Mouse (Mus musculus) left cerebral cortex, adult 18-20 months (tissue): ENCODE results near the gene Gm26965. TPM values are rescaled to one million over a fixed set of nuclear protein-coding genes. Genes with fewer than 3 reads are reported as not detected.
"Not testable (repeated sequence)": the region's sequence is repeated elsewhere in the genome, so short reads cannot be mapped to it uniquely, and the experiment has no call there.

Experiments used
- DNase-seq, 2 experiments: peaks; one replicate each; pipeline ENCODE4 v3.0.0; 2021 to 2022; ENCODE audit warnings: low spot score in 2 of 2, mixed read lengths in 1 of 2
- long read RNA-seq, 2 experiments: library from polyadenylated mRNA; stranded (forward); transcript quantifications; one replicate each; pipeline ENCODE4 v2.0.0; 2021
- total RNA-seq, 2 experiments: library from RNA; stranded (reverse); gene quantifications; 2 replicates each; pipeline ENCODE4 v1.2.3; 2021

Gene Gm26965
- total RNA-seq: 1 to 10 TPM in 1 of 2 experiments, not detected in 1; 1.6 TPM
- long read RNA-seq, experiment 1: 0 reads
- long read RNA-seq, experiment 2, partial matches to known transcripts: 1 of 2 reads
- long read RNA-seq, experiment 2, other reads (novel, unspliced or antisense): 1 of 2 reads

GRCm38 (mm10) chr13:67525753-67526410 lies at the start of gene Gm26965, which contains the start of gene Zfp87:
TSS of gene Gm26965 (minus strand) at chr13:67526151.
TSS of gene Zfp87 (minus strand) at chr13:67526177.
- DNase-seq: peak; percentile 94 to 95

- no peak for DNase-seq
Measured at GRCm38 (mm10) chr13:67572591-67573189, 46.7 kb upstream of the Gm26965 start.

DNA sequence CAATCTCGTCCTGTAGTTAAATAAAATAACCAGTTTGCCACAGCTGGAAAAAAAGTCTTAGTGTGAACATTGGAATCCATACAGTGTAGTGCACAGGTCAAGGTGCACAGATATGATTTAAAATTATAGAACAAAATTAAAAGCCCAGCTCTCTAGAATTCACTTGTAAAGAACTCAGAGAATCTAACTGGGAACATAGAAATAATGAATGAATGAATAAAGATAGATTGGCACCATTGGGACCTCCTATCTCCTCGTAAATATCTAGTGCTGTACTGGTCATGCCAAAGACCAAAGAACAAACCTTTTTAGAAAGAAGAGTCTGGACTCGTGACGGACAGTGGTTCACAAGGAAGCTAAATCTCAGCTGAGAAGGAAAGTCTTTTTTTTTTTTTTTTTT lies 27.8 kb upstream of the Gm26965 start, which contains the start of gene Zfp748:
Gene Zfp748 (minus strand): TSS at position 101 of the 400 bp plus-strand sequence.
- DNase-seq: no peak

DNA sequence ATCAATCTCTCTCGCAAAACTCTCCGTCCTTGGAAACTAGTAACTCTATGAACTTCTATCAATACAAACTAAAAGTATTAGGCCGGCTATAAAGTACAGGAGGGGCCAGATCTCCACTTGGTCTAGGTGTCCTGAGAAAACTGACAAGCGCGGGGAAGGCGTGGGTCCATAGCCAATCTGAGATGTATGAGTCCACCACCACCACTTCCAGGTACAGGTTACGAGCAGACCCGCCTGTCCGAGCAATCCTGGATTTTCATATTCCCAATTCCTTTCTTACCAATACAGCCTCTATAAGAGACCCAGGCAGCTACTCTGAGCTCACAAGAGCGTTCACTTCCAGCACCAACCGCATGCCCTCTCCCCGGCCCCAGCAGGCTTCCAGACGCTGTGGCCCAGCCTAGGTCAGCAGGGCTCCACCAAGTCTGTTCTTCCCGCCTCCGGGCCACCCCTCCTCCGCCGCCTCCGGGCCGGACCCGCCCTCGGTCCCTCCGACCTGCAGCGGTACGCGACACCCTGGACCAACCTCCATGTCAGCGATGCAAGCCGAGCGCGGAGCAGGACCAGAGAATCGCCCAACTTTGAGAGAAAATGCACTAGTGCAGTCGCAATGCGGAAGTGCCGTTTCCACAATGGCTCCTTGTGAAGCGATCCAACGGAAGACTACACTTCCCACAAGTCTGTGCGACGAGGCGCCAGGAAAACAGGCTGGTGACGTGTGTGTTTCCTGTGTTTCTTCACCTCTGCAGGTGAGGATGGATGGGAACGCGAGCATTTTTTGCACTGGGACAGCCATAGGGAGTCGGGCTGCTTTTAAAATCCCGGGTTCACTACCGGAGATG lies 26.8 kb upstream of the Gm26965 start:
- DNase-seq: peak; percentile 88 to 93

DNA sequence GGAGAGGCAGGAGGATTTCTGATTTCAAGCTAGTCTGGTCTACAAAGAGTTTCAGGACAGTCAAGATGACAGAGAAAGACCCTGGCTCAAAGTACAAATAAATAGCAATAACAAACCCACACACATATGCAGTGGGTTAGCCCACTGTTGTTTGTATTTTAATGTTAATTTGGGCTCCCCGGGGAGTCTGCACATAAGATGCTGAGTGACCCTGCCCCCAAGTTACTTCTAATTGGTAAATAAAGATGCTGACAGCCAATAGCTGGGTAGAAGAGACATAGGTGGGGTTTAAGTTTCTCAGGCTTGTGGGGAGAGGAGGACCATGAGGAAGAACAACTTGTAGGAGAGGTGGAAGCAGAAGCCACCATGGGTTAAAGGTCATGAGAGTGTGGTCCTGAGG lies 20.0 kb upstream of the Gm26965 start:
- no peak for DNase-seq

GRCm38 (mm10) chr13:67527049-67527730 lies 1.2 kb upstream of the Gm26965 start:
- DNase-seq: no peak

- DNase-seq: no peak
Measured at GRCm38 (mm10) chr13:67500908-67501307, 25.0 kb downstream of the Gm26965 start.

DNA sequence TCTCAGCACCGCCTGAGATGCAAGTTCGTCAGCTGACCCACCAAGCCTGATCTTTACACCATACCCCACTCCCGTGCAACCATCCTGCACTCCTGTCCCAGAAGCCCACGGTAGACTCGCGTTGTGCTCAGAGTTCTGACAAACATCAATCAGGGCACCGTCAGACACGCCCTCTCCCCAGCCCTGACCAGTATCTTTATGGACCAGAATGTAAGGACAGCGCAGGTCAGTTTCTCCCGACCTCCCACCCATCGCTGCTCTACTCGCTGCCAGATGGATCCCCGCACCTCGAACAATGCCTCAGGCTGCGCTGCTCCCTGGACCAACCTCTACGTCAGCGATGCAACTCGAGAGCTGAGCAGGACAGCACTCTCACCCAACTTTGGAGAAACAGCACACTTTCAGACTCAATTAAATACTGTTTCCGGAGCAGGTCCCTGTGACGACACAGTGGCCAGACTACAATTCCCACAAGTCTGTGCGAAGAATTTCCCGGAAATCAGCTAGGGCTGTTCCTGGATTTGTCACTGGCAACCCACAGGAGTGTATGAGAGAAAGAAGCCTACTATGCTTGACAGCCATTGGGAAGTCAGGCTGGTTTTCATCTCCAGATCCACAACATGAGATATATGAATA lies 25.7 kb downstream of the Gm26965 start, which contains the start of gene Zfp58:
Gene Zfp58 (minus strand): TSS at position 472 of the 636 bp plus-strand sequence.
- peak; percentile 88 to 89 for DNase-seq

GRCm38 (mm10) chr13:67495631-67496030 lies 30.3 kb downstream of the Gm26965 start:
- DNase-seq: no peak

- no peak for DNase-seq
Measured at GRCm38 (mm10) chr13:67484424-67484811, 41.5 kb downstream of the Gm26965 start.

DNA sequence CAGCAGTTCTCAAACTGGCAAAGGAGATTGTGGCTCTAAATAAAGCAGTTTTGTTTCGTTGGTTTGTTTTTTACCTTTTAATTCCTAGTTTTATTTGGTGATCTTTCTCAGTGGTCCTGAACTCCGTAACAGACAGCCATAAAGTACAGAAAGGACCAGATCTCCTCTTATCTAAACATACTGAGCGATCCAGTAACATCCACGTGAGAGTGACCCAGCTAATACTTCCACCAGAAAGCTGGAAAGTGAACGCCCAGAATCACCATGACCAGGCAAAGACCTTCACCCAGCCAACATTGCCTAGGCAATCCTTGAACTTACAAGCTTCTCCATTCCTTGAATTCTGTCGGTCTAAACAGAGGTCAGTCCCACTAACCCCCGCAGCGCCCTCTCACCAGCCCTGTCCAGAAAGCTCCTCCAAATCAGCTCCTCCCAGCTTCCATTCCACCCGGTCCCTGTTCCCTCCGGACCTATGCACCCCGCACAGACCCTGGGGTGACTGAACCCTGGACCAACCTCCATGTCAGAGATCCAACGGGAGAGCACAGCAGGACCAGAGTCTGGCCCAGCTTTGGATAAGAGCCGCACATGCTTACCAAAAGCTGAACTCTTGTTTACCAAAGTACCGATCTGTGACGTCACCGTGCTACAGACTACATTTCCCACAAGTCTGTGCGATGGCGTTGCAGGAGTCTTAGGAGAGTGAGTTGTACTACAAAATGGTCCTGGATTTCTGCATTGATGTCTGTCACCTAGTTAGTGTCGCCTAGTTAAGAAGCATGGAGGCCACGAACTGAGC lies 42.1 kb downstream of the Gm26965 start, which contains the start of gene Zfp874b:
Gene Zfp874b (minus strand): TSS at position 634 of the 799 bp plus-strand sequence.
- DNase-seq: peak; percentile 87 to 88

- DNase-seq: no peak
Measured at GRCm38 (mm10) chr13:67481528-67481927, 44.4 kb downstream of the Gm26965 start.

GRCm38 (mm10) chr13:67469274-67469673 lies 56.7 kb downstream of the Gm26965 start:
- no peak for DNase-seq

GRCm38 (mm10) chr13:67463506-67464185 lies 62.3 kb downstream of the Gm26965 start:
- DNase-seq: not testable (repeated sequence)

DNA sequence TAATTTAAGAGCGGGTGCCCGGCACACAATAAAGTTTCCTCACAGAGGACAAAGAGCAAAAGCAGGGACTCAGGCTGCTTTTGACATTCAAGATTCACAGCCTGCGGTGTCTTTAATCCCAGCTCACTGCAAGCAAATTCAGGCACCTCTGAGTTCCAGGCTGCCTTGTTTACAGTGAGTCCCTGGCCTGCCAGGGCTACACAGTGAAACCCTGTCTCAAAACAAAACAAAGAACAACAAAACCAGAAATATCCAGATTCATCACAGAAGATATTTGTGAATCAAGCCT lies 74.0 kb downstream of the Gm26965 start:
- no peak for DNase-seq

DNA sequence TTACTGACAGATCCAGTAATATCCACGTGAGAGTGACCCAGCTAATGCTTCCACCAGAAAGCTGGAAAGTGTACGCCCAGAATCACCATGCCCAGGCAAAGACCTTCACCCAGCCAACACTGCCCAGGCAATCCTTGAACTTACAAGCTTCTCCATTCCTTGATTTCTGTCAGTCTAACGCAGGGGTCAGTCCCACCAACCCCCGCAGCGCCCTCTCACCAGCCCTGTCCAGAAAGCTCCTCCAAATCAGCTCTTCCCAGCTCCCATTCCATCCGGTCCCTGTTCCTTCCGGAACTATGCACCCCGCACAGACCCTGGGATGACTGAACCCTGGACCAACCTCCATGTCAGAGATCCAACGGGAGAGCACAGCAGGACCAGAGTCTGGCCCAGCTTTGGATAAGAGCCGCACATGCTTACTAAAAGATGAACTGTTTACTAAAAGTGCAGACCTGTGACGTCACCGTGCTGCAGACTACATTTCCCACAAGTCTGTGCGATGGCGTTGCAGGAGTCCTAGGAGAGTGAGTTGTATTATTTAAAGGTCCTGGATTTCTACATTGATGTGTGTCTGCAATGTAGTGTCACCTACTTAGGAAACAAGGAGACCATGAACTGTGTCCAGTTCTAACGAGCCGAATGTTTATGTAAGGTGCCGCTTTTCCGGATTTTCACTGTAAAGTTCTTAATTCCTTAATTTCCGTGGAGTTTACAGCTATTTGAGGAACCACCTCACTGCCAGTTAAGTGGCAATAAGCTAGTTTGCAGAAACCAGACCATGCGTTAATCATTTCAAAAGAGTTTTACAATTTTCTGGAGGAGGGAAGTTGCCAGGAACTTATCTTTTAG lies 74.6 kb downstream of the Gm26965 start, which contains the start of gene Zfp874a:
Gene Zfp874a (minus strand): TSS at position 453 of the 849 bp plus-strand sequence.
- peak; percentile 92 to 93 for DNase-seq
